Mouse (Mus musculus): ENCODE results near the gene Hmcn2. TPM values are rescaled to one million over a fixed set of nuclear protein-coding genes. Genes with fewer than 3 reads are reported as not detected.

Hmcn2 gene
- polyA plus RNA-seq, 1 experiment from 2014 or later: not detected

DNA sequence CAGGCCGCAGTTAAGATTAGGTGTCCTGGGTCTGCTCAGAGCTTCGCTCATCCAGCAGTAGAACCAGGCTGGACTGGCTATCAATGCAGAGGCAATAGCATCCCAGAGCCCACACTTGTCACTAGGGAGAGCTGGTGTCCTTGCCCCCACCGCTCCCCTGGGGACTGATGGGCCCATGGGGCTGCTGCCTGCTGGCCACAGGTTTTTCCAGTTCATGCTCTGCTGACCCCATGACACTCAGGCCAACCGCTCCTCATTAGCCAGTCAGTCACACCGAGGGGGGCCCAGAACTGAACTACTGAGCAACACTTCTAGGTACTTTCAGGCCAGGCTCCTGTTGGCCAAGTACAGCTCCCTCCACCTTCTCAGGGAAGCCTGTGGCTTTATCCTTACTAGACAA is 180.1 kb downstream of the Hmcn2 start:
- no peak overlapping the region for H3K4me3 ChIP-seq (ENCODE audit: low read depth, low read length)
- no peaks in the 10 kb centered on the region for H3K9me3 ChIP-seq (ENCODE audit: control insufficient read depth, low read length)
- peaks cover 82% of the 10 kb centered on the region for H3K27me3 ChIP-seq (ENCODE audit: control insufficient read depth, insufficient read depth, low read length)
- no peak overlapping the region for H3K4me2 ChIP-seq (replicated peaks; ENCODE audit: low read depth, low read length)
- no peak overlapping the region for H3K9ac ChIP-seq (ENCODE audit: low read depth, low read length)
- no peak for DNase-seq (ENCODE audit: low spot score)
- 39% methylated on average over 5 of the region's 5 CpGs for WGBS
- peaks cover 28% of the 10 kb centered on the region for H3K4me1 ChIP-seq (replicated peaks; ENCODE audit: control insufficient read depth, insufficient read depth, low read length)
- no peak overlapping the region for H3K27ac ChIP-seq (ENCODE audit: low read depth, low read length)
- ATAC-seq (ENCODE audit: low FRiP score): peak; percentile 15; the same call in 1 of the 2 replicates
- H3K36me3 ChIP-seq (ENCODE audit: control insufficient read depth, insufficient read depth, low read length): no peaks in the 10 kb centered on the region

GRCm38 (mm10) chr2:31495046-31495476 is 180.8 kb downstream of the Hmcn2 start:
- Histone ChIP-seq H3K27me3 (ENCODE audit: control insufficient read depth, insufficient read depth, low read length) (peaks cover 80% of the 10 kb centered on the region), H3K4me3 (ENCODE audit: low read depth, low read length) (no peak overlapping the region), H3K4me2 (replicated peaks; ENCODE audit: low read depth, low read length) (no peak overlapping the region), H3K36me3 (ENCODE audit: control insufficient read depth, insufficient read depth, low read length) (no peaks in the 10 kb centered on the region), H3K27ac (ENCODE audit: low read depth, low read length) (peak overlapping the region; percentile 42; the same call in 1 of the 2 replicates), H3K9ac (ENCODE audit: low read depth, low read length) (no peak overlapping the region; the same call in 1 of the 2 replicates), H3K4me1 (replicated peaks; ENCODE audit: control insufficient read depth, insufficient read depth, low read length) (peaks cover 30% of the 10 kb centered on the region), H3K9me3 (ENCODE audit: control insufficient read depth, low read length) (no peaks in the 10 kb centered on the region)
- DNase-seq (ENCODE audit: low spot score) (peak; percentile 71), ATAC-seq (ENCODE audit: low FRiP score) (peak; percentile 66)
- 28% methylated on average over 13 of the region's 13 CpGs for WGBS

- no peak overlapping the region for H3K9ac ChIP-seq (ENCODE audit: low read depth, low read length)
- 40% methylated on average over 1 of the region's 1 CpGs for WGBS
- H3K4me1 ChIP-seq (replicated peaks; ENCODE audit: control insufficient read depth, insufficient read depth, low read length): peaks cover 32% of the 10 kb centered on the region
- no peaks in the 10 kb centered on the region for H3K9me3 ChIP-seq (ENCODE audit: control insufficient read depth, low read length)
- no peak overlapping the region for H3K4me2 ChIP-seq (replicated peaks; ENCODE audit: low read depth, low read length)
- H3K36me3 ChIP-seq (ENCODE audit: control insufficient read depth, insufficient read depth, low read length): no peaks in the 10 kb centered on the region
- no peak overlapping the region for H3K27ac ChIP-seq (ENCODE audit: low read depth, low read length)
- no peak for ATAC-seq (ENCODE audit: low FRiP score)
- DNase-seq (ENCODE audit: low spot score): no peak
- no peak overlapping the region for H3K4me3 ChIP-seq (ENCODE audit: low read depth, low read length)
- H3K27me3 ChIP-seq (ENCODE audit: control insufficient read depth, insufficient read depth, low read length): peaks cover 74% of the 10 kb centered on the region
Observed at GRCm38 (mm10) chr2:31496141-31496540, 181.9 kb downstream of the Hmcn2 start.

DNA sequence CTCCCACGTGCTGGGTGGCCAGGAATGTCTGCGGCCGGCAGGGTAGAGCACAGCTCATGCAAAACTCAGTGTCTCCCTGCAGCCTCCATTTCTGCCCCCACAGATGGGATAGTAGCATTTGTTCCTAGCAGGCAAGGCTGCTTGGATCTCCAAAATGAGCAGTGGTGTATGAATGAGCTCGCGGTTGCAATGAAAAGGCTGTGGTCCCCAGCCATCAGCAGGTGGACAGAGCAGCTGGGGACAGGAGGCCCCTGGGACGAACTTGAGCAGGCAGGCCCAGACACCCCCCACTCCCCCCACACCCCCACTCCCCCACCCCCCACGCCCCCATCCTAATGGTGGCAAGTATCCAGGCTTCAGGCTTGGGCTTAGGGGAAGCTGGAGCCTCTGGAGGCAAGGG is 182.9 kb downstream of the Hmcn2 start:
- Histone ChIP-seq H3K27me3 (ENCODE audit: control insufficient read depth, insufficient read depth, low read length) (peaks cover 74% of the 10 kb centered on the region), H3K9ac (ENCODE audit: low read depth, low read length) (no peak overlapping the region), H3K27ac (ENCODE audit: low read depth, low read length) (no peak overlapping the region), H3K9me3 (ENCODE audit: control insufficient read depth, low read length) (no peaks in the 10 kb centered on the region), H3K4me1 (replicated peaks; ENCODE audit: control insufficient read depth, insufficient read depth, low read length) (peaks cover 32% of the 10 kb centered on the region), H3K36me3 (ENCODE audit: control insufficient read depth, insufficient read depth, low read length) (no peaks in the 10 kb centered on the region), H3K4me3 (ENCODE audit: low read depth, low read length) (no peak overlapping the region), H3K4me2 (replicated peaks; ENCODE audit: low read depth, low read length) (no peak overlapping the region)
- DNase-seq (ENCODE audit: low spot score) (no peak), ATAC-seq (ENCODE audit: low FRiP score) (no peak)
- WGBS: 47% methylated on average over 7 of the region's 7 CpGs

DNA sequence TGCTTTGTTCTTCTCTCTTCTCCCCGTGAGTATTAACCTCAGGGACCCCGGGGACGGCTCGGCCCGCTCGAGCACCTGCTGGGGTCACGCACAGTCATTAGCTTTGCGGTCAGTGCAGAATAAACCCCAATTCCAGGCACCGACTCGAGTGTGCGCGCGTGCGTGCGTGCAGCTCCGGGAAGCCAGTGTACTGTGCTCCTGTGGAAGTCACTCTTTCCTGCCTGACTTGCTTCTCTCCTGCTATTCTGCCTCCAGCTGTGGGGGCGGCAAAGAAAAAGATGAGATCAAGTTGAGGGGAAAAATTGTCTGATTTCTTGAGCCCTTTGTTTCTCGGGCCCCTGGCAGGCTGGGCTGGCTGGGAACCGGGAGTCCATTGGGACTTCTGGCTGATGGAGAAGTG is 183.4 kb downstream of the Hmcn2 start:
- DNase-seq (ENCODE audit: low spot score) (no peak), ATAC-seq (ENCODE audit: low FRiP score) (no peak)
- 0 out of 2 replicates have a peak overlapping the region, but pooled peaks have one; percentile 20 for H3K27ac ChIP-seq (ENCODE audit: low read depth, low read length)
- no peaks in the 10 kb centered on the region for H3K9me3 ChIP-seq (ENCODE audit: control insufficient read depth, low read length)
- no peak overlapping the region for H3K4me3 ChIP-seq (ENCODE audit: low read depth, low read length)
- H3K4me1 ChIP-seq (replicated peaks; ENCODE audit: control insufficient read depth, insufficient read depth, low read length): peaks cover 32% of the 10 kb centered on the region
- H3K36me3 ChIP-seq (ENCODE audit: control insufficient read depth, insufficient read depth, low read length): no peaks in the 10 kb centered on the region
- WGBS: 45% methylated on average over 19 of the region's 19 CpGs
- H3K4me2 ChIP-seq (replicated peaks; ENCODE audit: low read depth, low read length): no peak overlapping the region
- H3K9ac ChIP-seq (ENCODE audit: low read depth, low read length): no peak overlapping the region
- peaks cover 76% of the 10 kb centered on the region for H3K27me3 ChIP-seq (ENCODE audit: control insufficient read depth, insufficient read depth, low read length)

GRCm38 (mm10) chr2:31499327-31500291 is 185.4 kb downstream of the Hmcn2 start:
- H3K27ac ChIP-seq (ENCODE audit: low read depth, low read length): peak overlapping the region; percentile 9; the same call in 1 of the 2 replicates
- DNase-seq (ENCODE audit: low spot score) (no peak), ATAC-seq (ENCODE audit: low FRiP score) (peak; percentile 54)
- no peak overlapping the region for H3K9ac ChIP-seq (ENCODE audit: low read depth, low read length)
- H3K27me3 ChIP-seq (ENCODE audit: control insufficient read depth, insufficient read depth, low read length): peaks cover 77% of the 10 kb centered on the region
- WGBS: 30% methylated on average over 21 of the region's 21 CpGs
- no peaks in the 10 kb centered on the region for H3K36me3 ChIP-seq (ENCODE audit: control insufficient read depth, insufficient read depth, low read length)
- peak overlapping the region; percentile 14; the same call in 1 of the 2 replicates for H3K4me2 ChIP-seq (replicated peaks; ENCODE audit: low read depth, low read length)
- no peak overlapping the region for H3K4me3 ChIP-seq (ENCODE audit: low read depth, low read length)
- H3K9me3 ChIP-seq (ENCODE audit: control insufficient read depth, low read length): no peaks in the 10 kb centered on the region
- peaks cover 24% of the 10 kb centered on the region for H3K4me1 ChIP-seq (replicated peaks; ENCODE audit: control insufficient read depth, insufficient read depth, low read length)

DNA sequence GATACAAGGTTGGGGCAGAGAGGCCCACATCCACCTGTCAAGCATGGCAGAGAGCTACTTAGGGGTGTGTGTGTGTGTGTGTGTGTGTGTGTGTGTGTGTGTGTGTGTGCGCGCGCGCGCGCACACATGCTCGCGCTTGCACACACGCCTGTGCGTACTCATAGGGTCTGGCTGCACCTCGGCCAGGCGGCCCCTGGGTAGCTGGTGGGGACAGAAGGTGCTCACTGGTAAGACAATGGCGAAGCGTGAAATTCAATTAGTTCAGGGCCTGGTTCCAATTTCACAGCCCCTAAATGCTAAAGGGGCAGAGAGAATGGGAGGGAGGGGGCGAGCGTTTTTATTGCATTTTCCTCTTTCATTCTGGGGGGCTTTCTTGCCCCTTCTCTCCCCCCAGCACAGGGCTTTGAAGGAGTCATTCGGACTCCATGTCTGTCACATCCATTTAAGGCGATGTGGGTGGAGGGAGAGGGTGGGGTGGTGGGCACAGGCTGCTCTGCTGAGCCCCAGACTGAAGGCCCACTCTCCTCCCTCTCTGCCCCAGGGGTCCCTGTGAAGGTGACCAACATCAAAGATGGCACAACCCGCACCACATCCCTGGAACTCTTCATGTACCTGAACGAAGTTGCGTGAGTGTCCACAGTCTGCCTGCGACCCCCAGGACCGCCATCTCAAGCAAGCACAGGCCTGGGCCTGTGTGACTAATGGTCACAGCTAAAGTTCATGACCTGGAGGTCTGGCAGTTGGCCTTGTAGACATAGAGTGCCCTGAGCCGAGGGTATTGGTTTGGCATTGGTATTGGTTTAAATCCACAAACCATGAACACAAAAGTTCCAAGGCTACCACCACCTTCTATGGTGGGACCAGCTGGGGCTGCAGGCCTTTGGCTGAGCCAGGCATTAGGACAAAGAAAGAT is 186.3 kb downstream of the Hmcn2 start:
- ATAC-seq (ENCODE audit: low FRiP score) (peak; percentile 77), DNase-seq (ENCODE audit: low spot score) (peak; percentile 73)
- Histone ChIP-seq H3K27me3 (ENCODE audit: control insufficient read depth, insufficient read depth, low read length) (peaks cover 83% of the 10 kb centered on the region), H3K27ac (ENCODE audit: low read depth, low read length) (no peak overlapping the region; the same call in 1 of the 2 replicates), H3K9me3 (ENCODE audit: control insufficient read depth, low read length) (no peaks in the 10 kb centered on the region), H3K4me1 (replicated peaks; ENCODE audit: control insufficient read depth, insufficient read depth, low read length) (peaks cover 20% of the 10 kb centered on the region), H3K36me3 (ENCODE audit: control insufficient read depth, insufficient read depth, low read length) (no peaks in the 10 kb centered on the region), H3K4me3 (ENCODE audit: low read depth, low read length) (no peak overlapping the region), H3K4me2 (replicated peaks; ENCODE audit: low read depth, low read length) (0 out of 2 replicates have a peak overlapping the region, but pooled peaks have one; percentile 14), H3K9ac (ENCODE audit: low read depth, low read length) (no peak overlapping the region)
- WGBS: 34% methylated on average over 24 of the region's 24 CpGs

DNA sequence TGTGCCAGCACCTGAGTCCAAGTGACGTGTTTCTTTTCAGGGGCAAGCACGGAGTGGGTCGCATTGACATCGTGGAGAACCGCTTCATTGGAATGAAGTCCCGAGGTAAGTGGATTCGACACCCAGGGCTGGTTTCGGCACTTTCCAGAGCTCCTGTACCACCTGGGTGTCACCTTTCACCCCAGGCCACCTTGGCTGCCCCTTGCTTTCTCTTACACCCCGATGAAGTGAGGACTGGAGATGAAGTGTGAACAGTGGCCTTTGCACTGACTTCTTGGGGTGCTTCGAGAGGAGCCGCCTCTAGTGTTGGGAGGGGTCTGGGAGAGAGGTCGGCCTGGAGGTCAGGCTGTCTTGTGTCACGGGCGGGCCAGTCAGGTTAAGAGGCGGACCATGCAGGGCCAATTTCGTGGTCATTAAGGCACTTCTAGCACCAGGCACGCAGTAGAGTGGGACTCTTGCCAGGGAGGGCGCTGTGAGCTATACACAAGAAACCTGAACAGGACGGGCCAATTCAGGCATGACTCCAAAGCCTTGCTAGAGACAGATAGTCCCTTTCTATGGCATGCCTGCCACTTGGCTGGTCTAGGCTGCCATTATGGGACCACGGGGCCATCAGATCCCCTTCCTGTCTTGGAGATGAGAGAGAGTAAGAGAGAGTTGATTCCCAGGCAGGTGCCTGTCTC is 187.4 kb downstream of the Hmcn2 start:
- WGBS: 43% methylated on average over 20 of the region's 20 CpGs
- no peak overlapping the region for H3K4me2 ChIP-seq (replicated peaks; ENCODE audit: low read depth, low read length)
- H3K9me3 ChIP-seq (ENCODE audit: control insufficient read depth, low read length): no peaks in the 10 kb centered on the region
- H3K4me3 ChIP-seq (ENCODE audit: low read depth, low read length): no peak overlapping the region
- H3K4me1 ChIP-seq (replicated peaks; ENCODE audit: control insufficient read depth, insufficient read depth, low read length): peaks cover 20% of the 10 kb centered on the region
- ATAC-seq (ENCODE audit: low FRiP score): no peak
- no peak overlapping the region for H3K9ac ChIP-seq (ENCODE audit: low read depth, low read length)
- no peak overlapping the region for H3K27ac ChIP-seq (ENCODE audit: low read depth, low read length)
- H3K27me3 ChIP-seq (ENCODE audit: control insufficient read depth, insufficient read depth, low read length): peaks cover 83% of the 10 kb centered on the region
- no peaks in the 10 kb centered on the region for H3K36me3 ChIP-seq (ENCODE audit: control insufficient read depth, insufficient read depth, low read length)
- peak; percentile 55 for DNase-seq (ENCODE audit: low spot score)

Measured in hindbrain, embryonic 11.5 days (tissue).